Mouse (Mus musculus) skeletal muscle tissue, adult 2 months (tissue): Measurements from ENCODE around the gene Slc4a7.
A peak's percentile ranks its signal among the peaks of the same experiment; 100 is the strongest.

Experiments used
- DNase-seq: peaks from one replicate; pipeline ENCODE4 v3.0.0-alpha.2; 2012; ENCODE audit warnings: low read depth, low spot score

Gene Slc4a7

GRCm38 (mm10) chr14:14701710-14702329 is at the start of gene Slc4a7:
Gene Slc4a7, plus strand, starts transcription at chr14:14702279.
- no peak for DNase-seq

- DNase-seq = no peak
Measured at GRCm38 (mm10) chr14:14670597-14670996, 31.5 kb upstream of the Slc4a7 start.

- no peak for DNase-seq
Measured at GRCm38 (mm10) chr14:14681611-14682010, 20.5 kb upstream of the Slc4a7 start.

GRCm38 (mm10) chr14:14684771-14685170 is 17.3 kb upstream of the Slc4a7 start:
- DNase-seq = no peak

GRCm38 (mm10) chr14:14686101-14686551 is 16.0 kb upstream of the Slc4a7 start:
- no peak for DNase-seq

- DNase-seq = no peak
Measured at GRCm38 (mm10) chr14:14687258-14687890, 14.7 kb upstream of the Slc4a7 start.

GRCm38 (mm10) chr14:14702399-14703345 is 593 bp downstream of the Slc4a7 start:
- peak; percentile 98 for DNase-seq

- DNase-seq = no peak
Measured at GRCm38 (mm10) chr14:14703346-14703871, 1.3 kb downstream of the Slc4a7 start.

- DNase-seq = no peak
Measured at GRCm38 (mm10) chr14:14704651-14705050, 2.6 kb downstream of the Slc4a7 start.

- DNase-seq = no peak
Measured at GRCm38 (mm10) chr14:14705126-14705525, 3.0 kb downstream of the Slc4a7 start.

- no peak for DNase-seq
Measured at GRCm38 (mm10) chr14:14706381-14706780, 4.3 kb downstream of the Slc4a7 start.

- DNase-seq = no peak
Measured at GRCm38 (mm10) chr14:14707061-14707460, 5.0 kb downstream of the Slc4a7 start.

- DNase-seq = no peak
Measured at GRCm38 (mm10) chr14:14709021-14709420, 6.9 kb downstream of the Slc4a7 start.

GRCm38 (mm10) chr14:14714130-14714529 is 12.1 kb downstream of the Slc4a7 start:
- DNase-seq = no peak

- no peak for DNase-seq
Measured at GRCm38 (mm10) chr14:14715794-14716193, 13.7 kb downstream of the Slc4a7 start.

- DNase-seq = no peak
Measured at GRCm38 (mm10) chr14:14716843-14717242, 14.8 kb downstream of the Slc4a7 start.

GRCm38 (mm10) chr14:14718556-14718955 is 16.5 kb downstream of the Slc4a7 start:
- no peak for DNase-seq

- no peak for DNase-seq
Measured at GRCm38 (mm10) chr14:14781169-14781568, 79.1 kb downstream of the Slc4a7 start.

- DNase-seq = no peak
Measured at GRCm38 (mm10) chr14:14784223-14784622, 82.1 kb downstream of the Slc4a7 start.

- DNase-seq = no peak
Measured at GRCm38 (mm10) chr14:14786979-14787378, 84.9 kb downstream of the Slc4a7 start.

- no peak for DNase-seq
Measured at GRCm38 (mm10) chr14:14789840-14790470, 87.9 kb downstream of the Slc4a7 start.
